Mouse (Mus musculus) thymus, postnatal 0 days (tissue): ENCODE results near the gene Fxyd7. TPM values are rescaled to one million over a fixed set of nuclear protein-coding genes. Genes with fewer than 3 reads are reported as not detected.

ENCODE experiments used
- DNase-seq: peaks from one replicate; pipeline ENCODE4 v3.0.0-alpha.2; 2015; ENCODE audit warnings: low spot score
- polyA plus RNA-seq: library from polyadenylated mRNA; unstranded; fragments of >200 nt; fragmentation: Nextera tagmentation; extraction: Ambion mirVana; gene quantifications from 2 replicates; pipeline ENCODE4 v1.2.1, GENCODE M21; 2015

Fxyd7 gene
- polyA plus RNA-seq, 1 experiment from 2014 or later, result 0.48 TPM

DNA sequence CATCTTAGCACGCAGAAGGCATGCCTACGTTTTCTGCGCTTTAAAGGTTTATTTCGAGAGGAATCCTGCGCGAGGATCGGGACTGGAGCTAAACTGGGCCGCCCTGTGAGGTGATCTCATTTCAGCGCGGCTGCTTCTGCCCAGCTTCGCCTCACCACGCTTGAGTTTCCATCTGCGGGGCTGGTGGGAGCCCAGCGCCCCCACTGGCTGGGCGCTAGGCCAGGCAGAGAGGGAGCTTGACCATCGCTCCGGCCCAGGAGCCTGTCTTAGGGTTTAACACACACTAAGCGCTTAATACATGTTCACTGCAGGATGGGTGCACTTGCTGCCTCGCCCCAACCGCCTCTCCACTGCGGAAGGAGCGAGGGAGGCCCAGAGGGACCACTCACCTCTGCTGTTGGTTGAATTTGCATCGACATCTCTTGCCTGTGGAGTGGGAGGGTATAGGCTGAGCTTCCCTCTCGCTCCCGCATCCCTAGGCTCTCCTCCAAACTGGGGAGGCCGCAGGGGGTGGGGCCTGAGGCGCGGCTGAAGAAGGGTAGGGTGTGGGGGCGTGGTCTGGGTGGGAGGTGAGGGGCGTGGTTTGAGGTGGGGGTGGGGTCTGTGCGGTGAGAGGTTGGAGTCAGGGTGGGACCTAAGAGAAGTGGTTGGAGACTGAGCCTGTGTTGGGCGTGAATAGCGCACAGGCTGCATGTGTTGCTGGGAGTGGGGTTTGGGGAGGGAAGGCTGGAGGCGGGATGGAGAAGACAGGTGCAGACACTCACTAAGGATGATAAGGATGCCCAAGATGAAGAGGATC is 1.6 kb upstream of the Fxyd7 start:
- peak; percentile 41 for DNase-seq

DNA sequence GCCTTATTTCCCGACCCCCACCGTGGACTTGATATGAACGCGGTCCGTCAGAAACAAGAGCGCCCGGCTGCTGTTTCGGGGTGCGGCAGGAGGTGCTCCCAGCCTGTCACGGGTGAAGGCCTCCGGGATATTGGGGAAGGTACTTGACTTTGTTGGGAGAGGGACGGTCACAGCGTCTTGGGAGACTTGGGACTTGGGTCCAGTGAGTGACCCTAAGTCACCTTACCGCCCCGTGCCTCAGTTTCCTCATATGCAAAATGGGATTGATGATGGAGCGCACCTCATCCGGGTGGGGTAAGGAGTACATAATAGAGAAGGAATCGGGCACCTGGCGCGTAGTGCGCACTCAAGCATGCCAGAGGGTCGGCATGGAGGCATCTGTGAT is 976 bp upstream of the Fxyd7 start:
- no peak for DNase-seq

DNA sequence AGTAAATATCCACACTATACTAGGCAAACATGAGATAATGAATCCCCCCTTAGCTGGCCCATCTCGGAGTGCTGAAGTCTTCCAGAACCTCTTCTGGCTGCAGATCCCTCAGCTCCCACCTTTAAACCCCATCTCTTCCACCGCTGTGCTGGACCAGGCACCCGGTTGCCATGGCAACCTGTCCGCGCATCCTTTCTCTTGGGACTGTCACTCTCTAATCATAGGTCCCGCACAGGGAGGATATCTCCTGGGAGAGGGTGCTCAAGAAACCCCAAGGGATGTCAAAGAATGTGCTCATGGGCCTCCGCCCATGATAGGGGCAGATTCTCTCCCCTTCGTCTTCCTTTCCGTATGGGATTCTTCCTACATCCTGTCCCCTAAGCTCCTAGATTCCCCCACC is 346 bp downstream of the Fxyd7 start:
- no peak for DNase-seq

DNA sequence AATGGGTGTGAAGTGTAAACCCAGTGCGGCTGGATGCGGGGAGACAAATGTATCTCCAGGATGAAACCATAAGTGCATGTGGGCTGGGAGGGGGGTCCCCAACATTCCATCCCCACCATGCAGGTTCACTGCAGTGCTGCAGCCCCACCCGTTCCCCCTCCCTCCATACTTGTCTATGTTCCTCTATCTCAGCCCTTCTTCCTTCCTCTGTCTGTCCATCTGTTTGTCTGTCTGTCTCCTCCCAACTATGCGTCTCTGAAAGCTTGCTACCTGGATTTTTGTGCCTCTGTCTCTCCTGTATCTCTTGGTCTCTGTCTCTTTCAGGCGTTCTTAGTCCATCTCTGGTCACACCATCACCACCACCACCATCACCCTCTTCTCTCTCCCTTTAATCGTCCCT is 780 bp downstream of the Fxyd7 start:
- DNase-seq, result no peak

DNA sequence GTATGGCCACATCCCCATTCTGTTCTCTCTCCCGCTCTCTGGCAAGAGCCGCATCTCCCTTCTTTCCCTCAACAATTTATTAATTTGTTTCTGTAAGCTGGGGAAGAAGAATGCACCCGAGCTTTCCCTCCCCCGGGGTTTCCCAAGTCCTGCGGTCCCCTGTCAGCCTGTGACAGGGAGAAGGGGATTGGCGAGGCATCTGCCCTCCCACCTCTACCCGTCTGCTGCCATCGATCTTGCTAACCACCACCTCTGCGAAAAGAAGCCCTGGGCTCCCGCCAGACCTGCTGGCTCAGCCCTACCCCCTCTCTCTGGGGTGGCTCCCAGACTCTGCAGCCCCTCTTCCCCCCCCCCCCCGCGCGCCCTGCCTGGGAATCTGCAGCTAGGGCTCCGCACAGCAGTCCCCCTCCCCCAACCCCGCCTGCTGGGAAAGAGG is 1.4 kb downstream of the Fxyd7 start:
- DNase-seq, result no peak

DNA sequence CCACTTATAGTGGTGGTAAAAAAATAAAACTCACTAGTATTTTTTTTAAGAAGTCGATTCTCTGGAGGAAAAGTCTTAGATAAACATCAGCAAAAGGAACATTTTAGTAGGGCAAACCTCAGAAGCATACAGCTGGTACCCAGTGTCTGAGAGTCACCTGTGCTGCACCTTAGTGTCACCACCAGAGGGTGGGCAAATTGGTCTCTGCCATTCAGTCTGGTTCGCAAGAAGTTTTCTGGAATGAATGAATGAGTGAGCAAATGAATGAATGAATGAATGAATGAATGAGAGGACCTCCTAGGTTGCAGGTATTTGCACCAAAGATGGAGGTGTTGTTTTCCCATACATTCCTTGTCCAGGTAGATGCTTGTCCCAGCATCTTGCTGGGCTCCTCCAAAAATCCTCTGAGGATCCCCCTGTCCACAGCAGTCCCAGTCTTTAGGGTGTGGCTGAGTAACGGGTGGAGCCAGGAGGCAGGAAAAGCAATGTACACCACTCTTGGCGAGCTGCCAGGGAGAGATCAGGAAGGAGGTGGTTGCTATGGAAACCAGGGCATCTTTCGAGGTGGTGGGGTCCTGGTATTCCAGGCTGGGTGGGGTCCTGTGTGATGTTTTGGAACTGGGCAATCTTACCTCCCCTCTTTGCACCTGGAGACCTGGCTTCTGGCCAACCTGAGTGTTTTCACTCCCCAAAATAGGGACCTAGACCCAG is 2.0 kb downstream of the Fxyd7 start:
- peak; percentile 35 for DNase-seq

DNA sequence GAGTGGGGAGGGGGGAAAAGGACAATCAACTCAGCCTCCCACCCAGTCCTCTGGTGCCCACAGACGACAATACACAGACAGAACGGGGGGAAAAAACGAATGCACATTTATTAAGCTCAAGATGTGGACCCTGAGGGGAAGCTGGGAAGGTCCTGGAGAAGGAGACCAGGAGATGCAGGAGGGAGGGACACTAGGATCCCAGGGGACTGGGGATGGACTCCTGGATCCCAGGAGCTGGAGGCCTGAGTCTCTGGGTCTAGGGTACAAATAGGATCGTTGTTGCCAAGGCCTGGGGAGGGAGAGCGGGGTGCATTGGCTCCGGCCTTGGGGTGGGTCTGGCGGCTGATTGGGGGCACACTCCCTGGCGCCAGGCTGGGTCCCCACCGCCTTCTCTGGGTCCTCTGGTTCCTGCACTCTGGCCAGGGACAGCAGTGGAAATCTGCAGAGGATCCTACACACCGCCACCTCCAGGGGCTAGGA is 8.8 kb downstream of the Fxyd7 start, which contains the start of gene Fxyd5:
TSS of gene Fxyd5 (minus strand) at position 51 of the 480 bp plus-strand sequence.
- DNase-seq, result no peak

DNA sequence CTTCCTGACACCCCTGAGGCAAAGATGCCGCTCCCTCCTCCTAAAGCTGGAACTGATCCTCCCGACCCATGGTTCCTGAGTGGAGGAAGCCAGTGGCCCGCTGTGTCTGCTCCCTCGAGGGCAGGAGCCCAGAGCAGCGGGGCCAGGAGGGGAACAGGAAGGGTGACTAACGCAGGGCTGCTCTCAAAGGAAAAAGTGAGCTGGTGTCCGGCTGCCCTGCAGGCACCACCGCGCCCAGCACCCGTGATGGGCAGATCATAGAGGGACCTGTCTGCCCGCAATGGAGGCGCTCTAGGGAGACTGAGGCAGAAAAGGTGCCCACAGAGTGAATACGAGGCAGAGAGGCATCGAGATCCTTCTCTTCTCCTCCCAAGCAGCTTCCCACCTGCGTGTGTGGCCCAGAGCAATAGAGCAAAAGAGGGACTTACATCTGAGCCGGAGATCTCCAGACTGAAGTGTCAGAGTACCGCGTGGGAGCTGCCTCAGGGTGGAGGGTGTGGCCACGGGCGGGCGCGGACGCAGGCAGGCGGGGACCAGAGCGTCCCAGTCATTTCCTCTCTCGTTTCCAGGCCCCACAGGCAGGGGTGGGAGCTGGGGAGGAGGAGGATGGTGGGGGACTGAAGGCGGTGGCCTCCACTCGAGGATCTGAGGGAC is 9.5 kb downstream of the Fxyd7 start:
- peak; percentile 62 for DNase-seq

DNA sequence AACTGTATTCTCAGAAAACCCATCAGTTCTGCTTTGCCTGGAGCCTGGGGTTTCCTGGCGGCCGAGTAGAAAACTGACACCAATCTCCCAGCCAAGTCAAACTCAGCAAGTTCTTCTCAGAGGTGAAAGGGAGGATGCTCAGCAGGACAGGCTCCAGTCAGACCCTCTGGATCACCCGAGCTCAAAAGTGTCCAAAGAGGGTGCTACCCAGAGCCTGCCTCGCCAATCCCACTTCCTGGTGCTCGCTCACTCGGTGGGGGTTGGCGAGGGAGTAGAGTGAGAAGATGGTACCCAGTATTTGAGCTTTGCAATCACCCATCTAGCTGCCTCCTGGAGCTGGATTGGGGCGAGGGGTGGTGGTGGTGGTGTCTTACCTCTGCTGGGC is 10.3 kb downstream of the Fxyd7 start:
- no peak for DNase-seq

DNA sequence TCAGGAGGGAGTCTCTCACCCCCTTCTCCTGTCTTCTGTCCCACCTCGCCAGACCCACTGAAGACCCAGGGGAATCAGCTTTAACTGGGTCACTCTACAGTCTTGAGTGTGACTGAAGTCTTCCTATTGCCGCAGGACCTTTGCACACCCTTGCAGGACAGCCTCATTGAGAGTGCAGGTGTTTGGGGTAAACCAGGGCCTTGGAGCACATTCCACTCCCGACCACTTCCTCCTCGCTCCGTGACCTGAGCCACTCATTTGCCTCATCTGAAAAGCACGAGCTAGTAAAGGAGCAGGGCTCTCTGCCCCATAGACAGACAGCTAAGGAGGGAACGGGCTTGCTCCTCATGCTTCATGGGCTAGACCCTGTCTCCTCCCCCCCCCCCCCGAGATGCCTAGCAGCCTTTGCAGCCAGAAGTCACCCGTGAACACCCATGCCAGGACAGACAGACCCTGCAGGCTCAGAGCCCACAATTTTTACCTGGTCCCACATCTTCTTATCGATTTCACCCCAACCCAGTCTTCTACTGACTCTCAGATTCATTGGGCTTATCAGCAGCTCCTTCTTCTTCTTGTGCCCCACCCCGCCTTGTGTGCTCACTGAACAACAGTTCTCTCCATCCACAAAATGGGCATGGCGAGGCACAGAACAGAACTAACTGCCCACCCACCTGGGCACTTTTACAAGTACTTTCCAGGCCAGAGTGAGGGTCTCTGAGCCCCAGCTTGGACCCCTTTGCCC is 10.8 kb downstream of the Fxyd7 start:
- peak; percentile 47 for DNase-seq

DNA sequence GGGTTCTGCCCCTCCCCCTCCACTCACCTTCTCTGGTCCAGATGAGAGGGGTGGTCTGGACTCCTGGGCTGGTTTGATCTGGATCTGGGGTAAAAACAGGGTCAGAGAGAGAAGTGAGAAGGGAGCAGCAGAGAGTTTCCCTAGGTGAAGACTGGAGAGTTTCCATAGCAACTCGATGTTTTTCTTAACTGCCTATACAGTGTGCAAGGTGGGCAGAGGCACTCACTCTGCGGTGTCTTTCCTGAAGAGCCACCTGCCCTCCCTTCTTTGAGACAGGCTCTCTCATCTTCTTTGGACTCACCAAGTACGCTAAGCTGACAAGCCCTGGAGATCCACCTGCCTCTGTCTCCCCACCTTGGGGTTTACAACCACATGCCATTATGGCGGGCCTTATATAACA is 12.3 kb downstream of the Fxyd7 start:
- no peak for DNase-seq

DNA sequence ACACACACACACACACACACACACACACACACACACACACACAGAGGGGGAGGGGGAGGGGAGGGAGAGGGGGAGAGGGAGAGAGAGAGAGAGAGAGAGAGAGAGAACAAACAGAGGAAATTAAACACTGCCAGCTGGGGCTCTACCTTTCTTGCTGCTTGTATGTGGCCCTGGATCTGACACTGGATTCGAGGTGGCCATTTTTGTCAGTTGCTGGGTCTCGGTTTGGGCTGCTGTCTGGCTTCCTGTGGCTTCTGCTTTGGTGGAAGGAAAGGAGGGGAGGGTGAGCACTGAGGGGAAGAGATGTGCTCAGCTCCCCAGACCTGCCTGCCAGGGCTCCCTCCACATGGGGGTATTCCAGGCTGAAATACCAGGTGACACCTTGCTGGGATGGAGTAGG is 13.6 kb downstream of the Fxyd7 start:
- peak; percentile 65 for DNase-seq

DNA sequence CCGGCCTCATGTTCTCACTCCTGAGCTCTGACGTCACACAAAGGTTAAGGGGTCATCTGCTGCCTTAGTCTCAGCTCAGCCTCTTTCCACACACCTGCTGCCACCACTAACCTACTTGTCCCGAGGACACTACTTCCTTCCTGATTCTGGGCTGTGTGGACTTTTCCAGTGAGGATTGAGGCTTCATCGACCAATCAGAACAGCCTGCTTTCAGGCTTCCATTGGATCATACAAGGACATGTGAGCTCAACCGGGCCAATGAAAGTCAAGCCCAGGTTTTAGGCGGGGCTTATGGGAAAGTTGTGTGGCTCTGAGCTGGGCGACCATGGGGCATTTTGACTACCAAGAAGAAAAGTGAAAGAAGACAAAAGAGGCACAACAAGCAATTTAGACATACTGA is 14.3 kb downstream of the Fxyd7 start:
- DNase-seq, result peak; percentile 54

DNA sequence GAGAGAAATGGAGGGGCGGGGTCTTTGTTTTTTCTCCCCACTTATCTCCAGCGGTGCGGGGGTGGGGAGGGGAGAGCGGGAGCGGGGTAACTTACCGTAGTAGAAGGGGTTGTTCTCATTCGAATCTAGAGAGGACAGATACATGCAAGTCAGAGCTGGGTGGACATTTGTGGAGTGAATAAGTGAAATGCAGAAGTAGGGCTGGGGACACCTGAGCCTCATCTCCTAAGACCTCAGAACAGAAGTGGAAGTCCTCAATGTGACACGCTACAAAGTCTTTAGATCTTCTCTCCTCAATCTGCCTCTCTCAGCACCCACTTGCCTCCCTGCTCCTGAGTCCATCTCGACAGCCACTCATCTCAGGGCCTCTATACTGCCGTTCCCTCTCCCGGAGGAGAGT is 16.0 kb downstream of the Fxyd7 start:
- DNase-seq, result no peak

DNA sequence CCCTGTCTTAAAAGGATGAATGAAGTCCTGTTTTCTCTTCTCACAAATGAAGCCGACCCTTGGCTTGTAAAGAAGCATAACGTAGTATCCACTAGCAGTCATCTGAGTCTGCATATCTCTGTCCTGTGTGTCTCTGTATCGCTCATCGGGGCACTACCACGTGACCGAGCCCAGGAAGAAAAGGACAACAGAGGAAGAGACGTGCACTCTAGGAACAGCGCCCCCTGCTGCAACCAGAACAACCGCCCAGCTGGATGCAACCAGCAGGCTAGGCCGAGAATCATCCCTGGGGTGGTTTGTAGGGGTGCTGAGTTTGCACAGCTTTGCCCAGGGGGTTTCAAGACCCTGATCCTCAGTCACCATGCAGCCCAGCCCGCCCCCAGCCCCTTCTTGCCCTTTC is 16.5 kb downstream of the Fxyd7 start:
- DNase-seq, result peak; percentile 62

DNA sequence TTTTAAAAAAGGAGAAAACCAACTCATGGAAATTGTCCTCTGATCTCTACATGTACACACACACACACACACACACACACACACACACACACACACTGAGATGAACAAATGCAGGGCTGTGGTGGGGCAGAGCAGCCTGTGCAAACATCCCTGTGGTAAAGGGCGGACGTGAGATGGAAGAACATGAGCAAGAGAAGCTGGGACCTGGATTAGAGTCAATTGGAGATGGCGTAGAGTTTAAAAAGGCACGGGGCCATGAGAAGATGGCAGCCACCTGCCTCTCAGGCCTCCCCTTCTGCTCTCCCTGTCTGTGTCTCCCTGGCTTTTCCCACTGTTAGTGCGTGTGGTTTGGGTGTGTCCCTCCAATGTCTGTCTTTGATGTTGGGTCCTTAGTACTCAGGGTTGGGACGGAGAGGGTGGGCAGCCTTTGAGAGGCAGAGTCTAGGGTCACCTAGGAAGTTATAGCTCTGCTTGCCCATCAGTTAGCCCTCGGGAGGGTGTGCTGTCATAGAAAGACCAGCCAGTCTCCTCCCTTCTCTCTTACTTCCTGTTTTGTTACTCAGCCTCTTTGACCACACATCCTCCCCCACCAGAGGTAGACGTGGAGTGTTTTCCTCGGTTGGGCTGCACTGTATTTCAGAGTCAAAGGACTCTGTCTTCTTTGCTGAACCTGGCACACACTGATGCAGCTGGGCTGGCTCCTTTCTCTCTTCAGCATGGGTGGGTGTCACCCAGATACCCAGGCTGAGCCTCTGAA is 17.7 kb downstream of the Fxyd7 start:
- DNase-seq, result peak; percentile 83

DNA sequence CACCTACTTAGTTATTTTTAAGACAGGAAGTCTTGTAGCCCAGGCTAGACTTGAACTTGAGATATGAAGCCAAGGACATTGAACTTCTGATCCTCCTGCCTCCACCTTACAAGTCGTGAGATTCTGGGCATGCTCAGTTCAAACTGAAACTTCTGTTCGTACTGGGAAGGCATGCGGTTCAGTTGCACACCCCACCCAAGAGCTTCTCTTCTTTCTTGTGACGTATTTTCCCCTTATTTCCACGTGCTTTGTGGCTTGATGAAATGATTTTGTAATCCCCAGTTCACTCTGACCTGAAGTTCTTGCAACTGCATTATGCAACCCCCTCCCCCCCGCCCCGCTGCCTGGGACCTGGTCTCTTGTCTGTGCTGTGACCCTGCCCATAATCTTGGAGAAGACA is 19.5 kb downstream of the Fxyd7 start:
- no peak for DNase-seq

DNA sequence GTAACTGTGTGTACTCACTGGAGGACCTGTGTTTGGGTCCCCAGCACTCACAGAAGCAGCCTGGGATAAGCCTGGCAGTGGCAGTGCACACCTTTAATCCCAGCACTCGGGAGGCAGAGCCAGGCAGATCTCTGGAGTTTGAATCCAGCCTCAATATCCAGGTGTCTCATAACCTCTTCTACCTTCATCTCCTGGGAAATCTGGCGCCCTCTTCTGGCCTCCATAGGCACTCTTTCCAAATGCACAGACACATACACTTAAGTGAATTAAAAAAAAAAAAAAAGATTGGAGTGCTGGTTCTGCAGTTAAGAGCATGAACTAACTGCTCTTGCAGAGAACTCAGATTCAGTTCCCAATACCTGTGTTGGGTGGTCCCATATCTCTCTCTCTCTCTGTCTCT is 20.6 kb downstream of the Fxyd7 start:
- no peak for DNase-seq

DNA sequence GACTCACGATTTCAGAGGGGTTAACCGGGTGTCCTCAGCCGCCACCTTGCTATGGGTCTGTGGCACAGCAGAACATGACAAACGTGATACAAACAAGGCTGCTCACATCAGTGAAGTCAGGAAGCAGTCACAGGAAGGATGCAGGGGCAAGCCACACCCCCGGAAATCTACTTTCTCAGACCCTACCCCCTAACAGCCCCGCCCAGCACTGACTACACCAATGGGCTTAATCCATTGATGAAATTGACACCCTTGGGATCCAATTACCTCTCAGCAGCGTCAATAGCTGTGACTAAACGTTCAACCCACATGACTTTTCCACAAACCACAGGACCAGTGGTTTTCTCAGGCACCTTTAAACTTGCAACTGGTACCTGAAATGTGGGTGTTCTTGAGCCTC is 22.7 kb downstream of the Fxyd7 start:
- DNase-seq, result no peak

DNA sequence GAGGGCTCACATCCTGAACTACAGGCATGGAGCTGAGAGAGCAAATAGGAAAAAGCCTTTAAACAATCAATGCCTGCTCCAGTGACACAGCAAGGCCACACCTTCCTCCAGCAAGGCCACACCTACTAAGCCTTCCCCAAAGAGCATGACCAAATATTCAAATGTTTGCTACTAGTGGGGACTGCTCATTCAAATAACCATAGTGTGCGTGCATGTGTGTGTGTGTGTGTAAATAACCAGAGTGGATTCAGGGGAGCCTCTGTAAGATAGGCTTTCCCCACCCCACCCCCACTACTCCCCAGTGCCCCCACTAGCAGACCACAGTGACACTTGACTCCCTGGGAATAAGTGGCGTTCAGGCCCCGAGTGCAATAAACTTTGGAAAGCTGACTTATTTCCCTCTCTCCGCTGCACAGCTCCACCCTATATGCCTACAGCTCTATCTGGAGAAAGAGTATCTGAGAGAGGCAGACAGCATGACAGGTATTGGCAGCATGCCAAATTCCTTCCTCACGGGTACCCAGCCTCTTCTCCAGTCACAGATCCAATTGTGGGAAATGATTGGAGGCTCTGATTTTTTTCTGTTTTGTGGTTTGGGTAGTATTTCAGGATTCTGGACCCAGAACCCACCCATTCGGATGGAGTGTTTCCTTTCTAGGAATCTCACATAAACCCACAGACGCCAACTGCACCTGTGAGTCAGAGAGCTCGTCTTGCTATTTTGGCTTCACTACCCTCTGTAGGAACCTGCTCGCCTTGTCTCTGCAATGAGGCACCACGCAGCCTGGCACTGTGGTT is 34.0 kb downstream of the Fxyd7 start:
- DNase-seq, result no peak
